Mouse (Mus musculus): ENCODE measurements around the gene Ube2k.
"Not testable (repeated sequence)": the region's sequence is repeated elsewhere in the genome, so short reads cannot be mapped to it uniquely, and the experiment has no call there.

The Ube2k gene

GRCm38 (mm10) chr5:65536751-65537419, at the start of gene Ube2k, which contains the start of gene Smim14:
Gene Ube2k, plus strand, starts transcription at chr5:65537233.
Gene Smim14, minus strand, starts transcription at chr5:65537184.
- peak; percentile 62 for DNase-seq (ENCODE audit: extremely low read depth, low read depth)

DNA sequence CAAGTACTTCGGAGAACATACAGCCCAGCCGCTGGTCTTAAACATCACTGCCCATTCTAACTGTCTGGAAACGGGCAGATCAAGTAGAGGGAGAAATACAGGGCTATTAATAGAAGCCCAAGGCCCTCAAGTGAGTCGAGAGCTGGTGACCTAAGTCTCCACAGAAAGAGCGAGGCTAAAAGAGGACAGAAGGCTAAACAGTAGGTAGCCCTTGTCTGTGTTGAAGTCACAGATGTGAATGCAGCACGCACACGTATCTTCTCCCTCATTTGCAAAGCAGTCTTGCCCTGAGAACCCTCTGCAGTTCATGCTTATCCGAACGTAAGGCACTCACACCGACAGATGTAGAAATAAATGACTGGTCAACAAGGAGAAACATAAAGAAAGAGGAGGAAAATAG, 49.7 kb upstream of the Ube2k start:
- DNase-seq (ENCODE audit: extremely low read depth, low read depth): no peak

DNA sequence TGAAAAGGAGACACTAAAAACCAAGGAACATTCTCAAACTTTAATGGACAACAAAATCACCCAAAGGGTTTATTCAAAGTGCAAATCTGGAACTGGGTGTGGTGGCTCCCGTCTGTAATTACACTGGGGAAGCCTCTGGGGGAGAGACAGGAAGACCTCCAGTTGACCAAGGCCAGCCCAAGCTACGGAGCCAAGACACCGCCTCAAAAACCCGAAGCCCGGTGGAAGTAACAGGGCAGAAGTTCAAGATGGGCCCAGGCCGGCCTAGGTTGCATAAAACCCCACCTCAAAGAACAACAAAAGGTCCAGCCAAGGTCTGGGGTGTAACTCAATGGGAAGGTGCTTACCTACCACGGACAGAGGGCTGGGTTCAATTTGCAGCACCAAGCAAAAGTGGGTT, 48.3 kb upstream of the Ube2k start:
- DNase-seq (ENCODE audit: extremely low read depth, low read depth): no peak

DNA sequence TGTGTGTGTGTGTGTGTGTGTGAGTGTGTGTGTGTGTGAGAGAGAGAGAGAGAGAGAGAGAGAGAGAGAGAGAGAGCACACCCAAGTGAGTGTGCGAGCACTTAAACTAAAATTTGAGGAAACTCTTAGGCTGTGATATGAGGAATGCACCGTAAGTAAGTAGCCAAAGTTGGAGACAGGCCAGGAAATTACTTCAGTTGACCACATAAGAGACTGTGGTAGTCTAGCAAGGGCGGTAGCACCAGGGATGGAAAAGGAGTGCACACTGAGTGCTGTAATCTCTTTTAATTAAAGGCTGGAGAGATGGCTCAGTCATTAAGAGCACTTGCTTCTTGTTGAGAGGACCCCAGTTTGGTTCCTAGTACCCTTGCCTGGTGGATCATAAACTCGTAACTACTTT, 47.2 kb upstream of the Ube2k start:
- DNase-seq (ENCODE audit: extremely low read depth, low read depth): peak; percentile 35

- DNase-seq (ENCODE audit: extremely low read depth, low read depth): peak; percentile 36
Measured at GRCm38 (mm10) chr5:65491767-65492715, 45.0 kb upstream of the Ube2k start.

DNA sequence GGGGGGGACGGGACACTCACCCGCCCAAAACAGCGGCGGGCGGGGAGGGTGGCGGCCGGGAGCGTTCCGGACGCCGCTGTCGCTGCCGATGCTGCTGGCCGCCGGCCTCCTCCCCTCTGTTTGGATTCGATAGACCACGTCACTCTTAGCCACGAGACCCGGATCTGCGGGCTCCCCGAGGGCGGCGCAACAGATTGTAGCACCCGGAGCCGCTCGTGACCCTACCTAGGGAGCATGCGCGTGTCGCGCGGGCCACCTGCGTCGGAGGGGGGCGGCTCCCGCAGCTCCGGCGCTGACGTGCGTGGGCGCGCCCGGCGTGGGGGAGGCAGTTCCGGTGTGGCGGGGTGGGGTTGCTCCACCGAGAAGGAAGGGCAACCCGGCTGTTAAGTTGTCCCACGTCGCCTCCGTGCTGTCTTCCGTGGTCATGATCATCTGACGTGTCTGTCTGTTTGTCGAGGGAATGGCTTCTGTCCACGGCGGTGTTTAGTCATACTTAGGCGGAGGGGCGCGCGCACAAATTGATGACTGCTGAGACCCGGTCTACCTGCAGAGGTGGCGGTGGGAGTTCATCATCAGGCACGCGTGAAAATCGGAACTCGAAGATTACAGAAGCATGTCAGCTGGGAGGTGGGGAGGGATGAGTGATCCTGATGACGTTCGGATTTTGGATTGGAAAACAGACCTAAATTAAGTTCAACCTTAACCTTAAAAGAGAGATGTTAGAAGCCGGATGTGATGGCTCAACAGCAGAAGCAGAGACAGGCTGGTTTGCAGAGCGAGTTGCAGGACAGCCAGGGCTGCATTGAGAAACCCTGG, 44.1 kb upstream of the Ube2k start, which contains the start of gene Gm43552:
TSS of gene Gm43552 (minus strand) at position 118 of the 816 bp plus-strand sequence.
- peak; percentile 82 for DNase-seq (ENCODE audit: extremely low read depth, low read depth)

DNA sequence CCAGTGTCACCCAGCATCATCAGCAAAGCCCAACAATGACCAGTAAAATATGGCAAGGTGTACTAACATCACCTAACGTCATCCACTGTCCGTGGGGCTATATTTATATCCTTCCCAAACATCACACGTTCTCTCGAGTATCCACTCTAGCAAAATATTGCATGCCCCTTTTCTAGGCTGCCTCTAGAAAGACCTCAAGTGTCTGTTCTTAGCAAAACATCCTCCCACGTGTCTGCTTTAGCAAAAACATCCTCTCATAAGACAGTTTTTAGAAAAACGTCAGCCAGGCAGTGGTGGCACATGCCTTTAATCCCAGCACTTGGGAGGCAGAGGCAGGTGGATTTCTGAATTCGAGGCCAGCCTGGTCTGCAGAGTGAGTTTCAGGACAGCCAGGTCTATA, 36.8 kb upstream of the Ube2k start:
- DNase-seq (ENCODE audit: extremely low read depth, low read depth): no peak

DNA sequence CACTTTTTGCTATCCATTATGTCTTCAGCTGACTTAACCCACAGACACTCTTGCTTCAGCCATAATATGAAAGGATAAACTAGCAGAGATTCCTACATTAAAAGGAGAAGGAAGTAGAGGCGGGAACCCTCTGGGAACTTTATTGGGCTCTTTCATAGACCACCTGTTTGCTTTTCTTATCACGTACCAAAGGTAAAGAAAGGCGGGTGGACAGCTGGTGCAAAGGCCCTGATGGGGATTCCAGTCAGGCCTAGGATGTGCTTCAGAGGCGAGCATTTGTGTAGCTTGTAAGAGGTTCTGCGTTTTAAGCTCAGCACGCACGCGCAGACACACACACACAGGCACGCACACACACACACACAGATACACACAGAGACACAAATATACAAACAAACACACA, 35.6 kb upstream of the Ube2k start:
- DNase-seq (ENCODE audit: extremely low read depth, low read depth): no peak

DNA sequence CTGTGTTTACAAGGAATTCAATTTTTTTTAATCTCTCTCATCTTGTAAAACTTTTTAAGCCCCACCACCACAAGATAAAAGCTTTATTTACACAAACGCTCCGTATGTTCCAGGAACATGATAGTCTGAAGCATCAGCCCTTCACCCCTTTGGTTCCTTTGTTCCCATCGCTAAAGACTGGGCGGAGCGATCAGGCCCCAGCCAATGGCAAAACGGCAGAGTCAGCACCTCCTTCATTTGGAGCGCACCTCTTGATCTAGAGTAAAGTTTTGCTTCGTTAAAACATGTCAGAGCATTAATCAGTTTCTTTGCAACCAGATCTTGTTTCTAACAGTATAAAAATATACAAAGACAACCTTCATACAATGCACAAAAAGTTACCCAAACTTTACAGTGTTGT, 31.2 kb upstream of the Ube2k start:
- DNase-seq (ENCODE audit: extremely low read depth, low read depth): peak; percentile 47

DNA sequence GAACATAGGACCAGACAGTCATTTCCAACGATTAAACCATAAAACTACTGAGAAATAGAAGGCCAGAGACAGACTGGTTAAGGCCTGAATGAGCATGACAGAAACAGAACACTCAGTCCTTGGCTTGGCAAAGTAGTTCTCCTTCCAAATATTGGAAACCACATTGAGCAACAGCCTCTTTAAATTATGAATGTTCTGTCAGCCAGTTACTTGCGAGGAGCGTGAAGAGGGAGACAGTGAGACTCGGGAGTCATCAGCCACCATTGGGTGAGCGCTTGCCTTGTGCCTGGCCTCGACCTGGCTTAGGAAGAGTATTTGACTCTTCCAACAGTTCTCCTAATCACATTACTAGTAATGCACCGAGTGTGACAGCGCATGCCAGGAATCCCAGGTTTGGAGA, 28.6 kb upstream of the Ube2k start:
- no peak for DNase-seq (ENCODE audit: extremely low read depth, low read depth)

DNA sequence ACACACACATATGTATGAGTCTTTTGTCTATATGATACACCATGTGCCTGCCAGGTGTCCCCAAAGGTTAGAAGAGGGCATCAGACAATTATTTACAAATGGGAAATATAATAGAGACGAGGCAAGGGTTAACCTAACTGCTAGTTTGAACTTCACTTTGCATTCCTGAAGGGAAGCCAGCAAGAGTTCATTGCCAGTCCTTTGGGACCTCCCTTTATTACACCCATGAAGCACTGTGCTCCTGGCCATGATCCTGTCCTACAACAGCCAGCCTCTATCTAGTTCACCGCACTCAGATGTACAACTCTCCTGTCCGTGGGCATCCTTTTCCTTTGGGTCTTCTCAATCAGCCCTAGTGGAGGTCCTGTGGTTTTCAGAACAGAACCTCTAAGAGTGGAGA, 23.5 kb upstream of the Ube2k start:
- DNase-seq (ENCODE audit: extremely low read depth, low read depth): no peak

DNA sequence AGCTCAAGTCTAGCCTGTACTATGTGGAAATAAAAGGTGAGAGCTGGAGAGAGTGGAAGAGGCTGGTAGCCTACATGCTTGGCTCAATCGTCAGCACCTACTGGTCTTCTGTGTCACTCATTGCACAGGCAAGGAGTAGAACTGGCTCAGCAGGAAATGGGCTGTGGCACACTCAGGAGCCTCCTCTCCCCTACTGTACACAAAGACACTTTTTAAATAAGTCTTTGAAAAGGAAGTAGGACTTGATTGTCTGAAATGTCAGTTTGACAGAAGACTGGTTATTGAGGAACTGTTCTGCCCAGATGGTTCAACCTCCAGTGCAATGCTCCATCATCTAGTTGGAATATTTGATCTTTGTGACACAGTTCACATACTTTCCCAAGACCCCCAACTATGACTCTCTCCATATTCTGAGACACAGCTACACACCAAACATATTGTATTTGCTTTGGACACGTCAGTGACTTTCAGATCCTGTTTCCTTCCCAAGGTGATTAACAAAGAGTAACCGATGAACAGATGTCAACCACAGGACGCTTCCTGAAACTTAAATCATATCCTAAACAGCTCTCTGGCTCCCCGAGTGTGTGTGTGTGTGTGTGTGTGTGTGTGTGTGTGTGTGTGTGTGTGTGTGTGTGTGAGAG, 22.3 kb upstream of the Ube2k start:
- DNase-seq (ENCODE audit: extremely low read depth, low read depth): no peak

DNA sequence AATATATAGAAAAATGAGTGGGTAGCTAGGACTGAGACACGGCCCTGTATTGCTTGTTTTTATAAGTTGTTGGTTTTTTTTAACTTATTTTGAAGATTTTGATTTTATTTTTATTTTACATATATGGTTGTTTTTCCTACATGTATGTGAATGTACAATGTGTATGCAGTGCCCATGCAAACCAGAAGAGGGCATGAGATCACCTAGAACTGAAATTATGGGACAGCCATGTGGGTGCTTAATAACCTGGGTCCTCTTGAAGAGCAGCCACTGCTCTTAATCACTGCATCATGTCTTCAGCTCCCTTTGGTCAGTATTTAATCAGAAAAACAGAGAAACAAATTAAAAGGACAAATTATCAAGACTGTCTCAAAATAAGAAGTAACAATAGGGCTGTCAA, 15.2 kb upstream of the Ube2k start:
- peak; percentile 41 for DNase-seq (ENCODE audit: extremely low read depth, low read depth)

GRCm38 (mm10) chr5:65524831-65525230, 12.2 kb upstream of the Ube2k start:
- no peak for DNase-seq (ENCODE audit: extremely low read depth, low read depth)

GRCm38 (mm10) chr5:65525674-65526443, 11.2 kb upstream of the Ube2k start:
- no peak for DNase-seq (ENCODE audit: extremely low read depth, low read depth)

GRCm38 (mm10) chr5:65531283-65531682, 5.8 kb upstream of the Ube2k start:
- no peak for DNase-seq (ENCODE audit: extremely low read depth, low read depth)

DNA sequence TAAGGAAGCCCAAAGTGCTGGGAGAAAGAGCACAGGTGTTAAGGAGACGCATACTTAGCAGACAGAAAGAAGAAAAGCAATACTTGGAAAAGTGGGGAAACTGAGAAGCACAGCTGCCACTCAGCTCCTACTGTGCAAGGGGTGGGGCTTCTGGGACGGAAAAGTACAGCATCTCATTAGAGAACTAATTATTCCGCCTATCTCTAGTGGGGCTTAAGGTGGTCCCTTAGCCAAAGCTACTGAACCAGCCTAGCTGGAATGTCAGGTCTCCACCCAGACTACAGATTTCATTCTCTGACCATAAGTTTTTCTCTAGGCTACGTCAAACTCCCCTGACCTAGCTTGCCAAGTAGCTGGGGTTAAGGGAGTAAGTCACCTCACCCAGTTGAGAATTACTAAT, 2.5 kb upstream of the Ube2k start:
- DNase-seq (ENCODE audit: extremely low read depth, low read depth): no peak

DNA sequence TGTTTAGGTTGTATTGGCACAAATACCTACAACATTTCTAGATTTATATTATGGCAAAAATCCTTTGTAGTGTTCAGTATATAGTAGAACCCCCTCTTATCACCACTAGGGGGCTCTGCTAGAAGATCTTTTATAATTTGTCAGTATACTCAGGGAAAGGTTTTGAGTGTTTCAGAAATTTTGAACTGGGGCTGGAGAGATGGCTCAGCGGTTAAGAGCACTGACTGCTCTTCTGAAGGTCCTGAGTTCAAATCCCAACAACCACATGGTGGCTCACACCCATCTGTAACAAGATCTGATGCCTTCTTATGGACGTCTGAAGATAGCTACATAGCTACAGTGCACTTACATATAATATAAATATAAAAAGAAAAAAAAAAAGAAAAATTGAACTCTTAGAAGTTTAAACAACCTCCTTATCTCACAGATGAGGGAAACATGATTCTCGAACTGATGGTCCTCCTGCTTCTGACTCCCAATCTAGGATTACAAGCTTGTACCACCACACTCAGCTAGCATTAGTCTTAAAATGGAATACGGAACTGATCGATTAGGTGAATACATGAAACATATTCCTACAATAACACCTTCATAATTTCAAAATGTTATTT, 1.5 kb upstream of the Ube2k start:
- DNase-seq (ENCODE audit: extremely low read depth, low read depth): peak; percentile 82

DNA sequence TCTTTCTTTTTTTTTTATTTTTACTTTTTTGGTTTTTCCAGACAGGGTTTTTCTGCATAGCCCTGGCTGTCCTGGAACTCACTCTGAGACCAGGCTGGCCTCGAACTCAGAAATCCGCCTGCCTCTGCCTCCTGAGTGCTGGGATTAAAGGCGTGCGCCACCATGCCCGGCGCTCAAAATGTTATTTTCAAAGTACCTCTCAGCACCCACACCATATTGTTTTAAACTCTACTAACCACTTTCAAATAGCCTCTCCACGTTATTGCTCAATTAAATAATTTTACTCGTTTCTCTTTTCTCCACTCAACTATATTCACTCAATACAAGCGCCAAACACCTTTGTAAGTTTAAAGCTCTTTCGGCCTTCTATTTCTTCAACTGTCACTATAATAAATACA, 966 bp upstream of the Ube2k start:
- not testable (repeated sequence) for DNase-seq (ENCODE audit: extremely low read depth, low read depth)
